In genomic region chr5:88957735-88958134, GRCm38 (mm10) we compare ENCODE assay signal across 33 mouse cellular contexts.
DNase-seq lines count a peak whose midpoint lies in the region; ATAC-seq and TF ChIP-seq lines count a peak whose summit lies in the region.
"Had no signal": no experiment of that assay in that cellular context is flagged by ENCODE, and none has a peak within 500 bp of the region (broad histone marks: within the 10 kb centered on the region; RNA-seq: fewer than 3 reads in every experiment).

No protein-coding gene starts in this region.

- intact Hi-C loops in gastrocnemius, postnatal 14 days (cut with DNase I; ENCODE audit: low total_unique reads): no loop called here
- intact Hi-C loops in left cerebral cortex, adult 2 months (cut with DNase I): no loop called here

- TF ChIP-seq CTCF in lung, embryonic 14.5 days (IDR thresholded peaks at IDR 0.05; ENCODE audit: low read depth): no peak
- TF ChIP-seq CTCF in intestine, postnatal 0 days (IDR thresholded peaks at IDR 0.05; ENCODE audit: low read depth): no peak
- no peak for TF ChIP-seq CTCF in left cerebral cortex, adult 2 months (IDR thresholded peaks at IDR 0.05)

- H3K4me3 ChIP-seq in lung, embryonic 14.5 days (ENCODE audit: low read depth, low read length): no peak overlapping the region
- H3K4me3 ChIP-seq in midbrain, embryonic 11.5 days (ENCODE audit: low read depth, low read length): no peak overlapping the region
- H3K4me3 ChIP-seq in midbrain, embryonic 15.5 days: no peak overlapping the region
- no peak overlapping the region for H3K4me3 ChIP-seq in intestine, postnatal 0 days (ENCODE audit: low read depth, low read length)
- H3K4me3 ChIP-seq in left cerebral cortex, adult 2 months: no peak overlapping the region
- H3K4me3 ChIP-seq: embryonic facial prominence, embryonic 10.5 days; embryonic facial prominence, embryonic 13.5 days; erythroblast, embryonic 14.5 days; forebrain, embryonic 13.5 days; gastrocnemius, adult 2 months; heart, embryonic 12.5 days; heart, embryonic 15.5 days; hindbrain, embryonic 10.5 days; hindbrain, embryonic 13.5 days had no signal

- no peaks in the 10 kb centered on the region for H3K9me3 ChIP-seq in lung, embryonic 14.5 days (ENCODE audit: low read depth, low read length)
- H3K9me3 ChIP-seq in midbrain, embryonic 11.5 days (ENCODE audit: control insufficient read depth, low read length): no peaks in the 10 kb centered on the region
- no peaks in the 10 kb centered on the region for H3K9me3 ChIP-seq in midbrain, embryonic 15.5 days
- H3K9me3 ChIP-seq in intestine, postnatal 0 days (ENCODE audit: control insufficient read depth): no peaks in the 10 kb centered on the region
- H3K9me3 ChIP-seq: embryonic facial prominence, embryonic 10.5 days; embryonic facial prominence, embryonic 13.5 days; forebrain, embryonic 13.5 days; heart, embryonic 12.5 days; heart, embryonic 15.5 days; hindbrain, embryonic 10.5 days; hindbrain, embryonic 13.5 days had no signal

- DNase-seq in lung, embryonic 14.5 days: no peak
- DNase-seq in lung, postnatal 4 days: no peak
- DNase-seq in midbrain, embryonic 11.5 days (ENCODE audit: low spot score, missing footprints): peak; percentile 28
- no peak for DNase-seq in gastrocnemius, postnatal 14 days
- no peak for DNase-seq in left cerebral cortex, adult 2 months (ENCODE audit: extremely low spot score in 1 of 2, low spot score in 2 of 2)
- DNase-seq: adrenal gland, adult 2 months; adrenal gland, postnatal 14 days; B cell, adult 2 months; cerebellum, adult 11-12 months; cerebellum, adult 8-10 months; cerebellum, postnatal 10 days; cerebellum, postnatal 36 days; embryo, embryonic 11 days; gastrocnemius, adult 2 months; gastrocnemius, postnatal 25 days; heart, adult 18-20 months; heart, postnatal 10 days; heart, postnatal 36 days had no signal

- H3K27me3 ChIP-seq in lung, embryonic 14.5 days (ENCODE audit: insufficient read depth, low read length): no peaks in the 10 kb centered on the region
- no peaks in the 10 kb centered on the region for H3K27me3 ChIP-seq in midbrain, embryonic 11.5 days (ENCODE audit: control insufficient read depth, insufficient read depth, low read length)
- no peaks in the 10 kb centered on the region for H3K27me3 ChIP-seq in midbrain, embryonic 15.5 days (replicated peaks)
- no peaks in the 10 kb centered on the region for H3K27me3 ChIP-seq in intestine, postnatal 0 days (replicated peaks; ENCODE audit: control insufficient read depth, insufficient read depth, low read length)
- H3K27me3 ChIP-seq: CH12.LX; embryonic facial prominence, embryonic 13.5 days; forebrain, embryonic 13.5 days; heart, embryonic 12.5 days; heart, embryonic 15.5 days; hindbrain, embryonic 13.5 days; Patski had no signal

- H3K9ac ChIP-seq in lung, embryonic 14.5 days: no peak overlapping the region
- no peak overlapping the region for H3K9ac ChIP-seq in midbrain, embryonic 11.5 days (ENCODE audit: low read length)
- no peak overlapping the region for H3K9ac ChIP-seq in midbrain, embryonic 15.5 days
- no peak overlapping the region for H3K9ac ChIP-seq in intestine, postnatal 0 days (ENCODE audit: low read depth, low read length)
- H3K9ac ChIP-seq: embryonic facial prominence, embryonic 13.5 days; forebrain, embryonic 13.5 days; heart, embryonic 12.5 days; heart, embryonic 15.5 days; hindbrain, embryonic 13.5 days had no signal

- peak; percentile 45; the same call in 1 of the 2 replicates for ATAC-seq in lung, embryonic 14.5 days (ENCODE audit: insufficient read depth)
- ATAC-seq in midbrain, embryonic 11.5 days (ENCODE audit: low FRiP score): no peak
- ATAC-seq in midbrain, embryonic 15.5 days (replicated peaks): no peak
- ATAC-seq in intestine, postnatal 0 days: peak; percentile 66
- ATAC-seq: forebrain, embryonic 13.5 days; forebrain, embryonic 16.5 days; hindbrain, embryonic 16.5 days; Patski had no signal

- H3K4me2 ChIP-seq in lung, embryonic 14.5 days: no peak overlapping the region
- H3K4me2 ChIP-seq in midbrain, embryonic 11.5 days: no peak overlapping the region
- H3K4me2 ChIP-seq in midbrain, embryonic 15.5 days: no peak overlapping the region
- no peak overlapping the region for H3K4me2 ChIP-seq in intestine, postnatal 0 days (replicated peaks; ENCODE audit: low read depth)
- H3K4me2 ChIP-seq: embryonic facial prominence, embryonic 13.5 days; forebrain, embryonic 13.5 days; heart, embryonic 12.5 days; heart, embryonic 15.5 days; hindbrain, embryonic 13.5 days had no signal

- WGBS in lung, embryonic 14.5 days: 31% methylated on average over 5 of the region's 5 CpGs
- WGBS in midbrain, embryonic 11.5 days: 88% methylated on average over 5 of the region's 5 CpGs
- WGBS in midbrain, embryonic 15.5 days: 86% methylated on average over 5 of the region's 5 CpGs
- 31% methylated on average over 5 of the region's 5 CpGs for WGBS in intestine, postnatal 0 days

- 0 out of 2 replicates have a peak, but pooled peaks cover 2% of the 10 kb centered on the region for H3K36me3 ChIP-seq in lung, embryonic 14.5 days (ENCODE audit: insufficient read depth)
- H3K36me3 ChIP-seq in midbrain, embryonic 11.5 days (ENCODE audit: control insufficient read depth, insufficient read depth, low read length): no peaks in the 10 kb centered on the region
- H3K36me3 ChIP-seq in midbrain, embryonic 15.5 days (replicated peaks): no peaks in the 10 kb centered on the region
- no peaks in the 10 kb centered on the region for H3K36me3 ChIP-seq in intestine, postnatal 0 days (ENCODE audit: control insufficient read depth, insufficient read depth)
- H3K36me3 ChIP-seq: embryonic facial prominence, embryonic 10.5 days; embryonic facial prominence, embryonic 13.5 days; G1E; hindbrain, embryonic 10.5 days; hindbrain, embryonic 13.5 days had no signal

- H3K4me1 ChIP-seq in lung, embryonic 14.5 days (ENCODE audit: insufficient read depth): no peaks in the 10 kb centered on the region
- no peaks in the 10 kb centered on the region for H3K4me1 ChIP-seq in midbrain, embryonic 11.5 days (ENCODE audit: control insufficient read depth, insufficient read depth, low read length)
- no peaks in the 10 kb centered on the region for H3K4me1 ChIP-seq in midbrain, embryonic 15.5 days
- peaks cover 6% of the 10 kb centered on the region; the same call in 1 of the 2 replicates for H3K4me1 ChIP-seq in intestine, postnatal 0 days (replicated peaks; ENCODE audit: control insufficient read depth, insufficient read depth, low read length)
- H3K4me1 ChIP-seq: embryonic facial prominence, embryonic 10.5 days; embryonic facial prominence, embryonic 13.5 days; forebrain, embryonic 13.5 days; hindbrain, embryonic 10.5 days; hindbrain, embryonic 13.5 days had no signal

- no peak overlapping the region for H3K27ac ChIP-seq in lung, embryonic 14.5 days (ENCODE audit: low read depth)
- no peak overlapping the region for H3K27ac ChIP-seq in midbrain, embryonic 11.5 days (ENCODE audit: low read depth, low read length)
- H3K27ac ChIP-seq in midbrain, embryonic 15.5 days: no peak overlapping the region
- no peak overlapping the region for H3K27ac ChIP-seq in intestine, postnatal 0 days (ENCODE audit: low read depth, low read length)
- H3K27ac ChIP-seq in left cerebral cortex, adult 2 months: no peak overlapping the region
- H3K27ac ChIP-seq: embryonic facial prominence, embryonic 10.5 days; embryonic facial prominence, embryonic 13.5 days; forebrain, embryonic 13.5 days; gastrocnemius, adult 2 months; heart, embryonic 15.5 days; hindbrain, embryonic 10.5 days; hindbrain, embryonic 13.5 days had no signal

Comparison
In these comparisons a context has a peak if more than half of its experiments do, and no peak if none do; other contexts are left out.
1. ATAC-seq: peak in lung, embryonic 14.5 days (single experiment) and intestine, postnatal 0 days (single experiment); none in midbrain, embryonic 11.5 days (single experiment) and midbrain, embryonic 15.5 days (single experiment).